Mouse (Mus musculus) lung, postnatal 0 days (tissue): Measurements from ENCODE around the gene Zfp335.

Experiments
- CTCF ChIP-seq: IDR thresholded peaks from 2 replicates; pipeline ENCODE4 v1.5.1; 2016; ENCODE audit warnings: antibody characterized with exemption, mild to moderate bottlenecking
- EP300 ChIP-seq: IDR thresholded peaks from 2 replicates; pipeline ENCODE4 v1.6.1; 2016; ENCODE audit warnings: antibody characterized with exemption, mild to moderate bottlenecking, control low read depth

- peak; percentile 78 for TF ChIP-seq CTCF
- TF ChIP-seq EP300: no peak
Observed at GRCm38 (mm10) chr2:164909542-164909941, 2.0 kb downstream of the Zfp335 start.
